Mouse (Mus musculus): ENCODE data around the gene Sh2d1b1.
"Not testable (repeated sequence)": the region's sequence is repeated elsewhere in the genome, so short reads cannot be mapped to it uniquely, and the experiment has no call there.

Gene Sh2d1b1

GRCm38 (mm10) chr1:170277016-170277415, at the start of gene Sh2d1b1:
TSS of gene Sh2d1b1 (plus strand) at chr1:170277320.
- DNase-seq (ENCODE audit: low spot score in 2 of 2) = no peak

DNA sequence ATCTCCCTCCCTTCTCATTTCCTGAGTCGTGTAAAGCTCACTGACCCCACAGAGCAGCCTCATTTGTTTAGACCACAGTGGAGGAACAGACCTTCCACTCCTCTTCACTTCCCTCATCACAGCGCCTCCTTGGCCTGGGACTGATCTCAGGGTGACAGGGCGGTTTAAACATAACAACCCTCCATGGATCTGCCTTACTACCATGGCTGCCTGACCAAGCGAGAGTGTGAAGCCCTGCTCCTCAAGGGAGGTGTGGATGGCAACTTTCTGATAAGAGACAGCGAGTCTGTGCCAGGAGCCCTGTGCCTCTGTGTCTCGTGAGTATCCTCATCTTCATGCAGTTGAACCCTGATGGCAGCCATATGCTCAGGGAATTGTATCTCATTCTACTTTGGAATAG, 44.4 kb upstream of the Sh2d1b1 start, which contains the start of gene Sh2d1b2:
Gene Sh2d1b2 (plus strand): TSS at position 62 of the 400 bp plus-strand sequence.
- DNase-seq (ENCODE audit: low spot score in 2 of 2) = not testable (repeated sequence)

- no peak for DNase-seq (ENCODE audit: low spot score in 2 of 2)
Measured at GRCm38 (mm10) chr1:170245016-170245415, 32.1 kb upstream of the Sh2d1b1 start.

GRCm38 (mm10) chr1:170254893-170255559, 22.1 kb upstream of the Sh2d1b1 start:
- no peak for DNase-seq (ENCODE audit: low spot score in 2 of 2)

DNA sequence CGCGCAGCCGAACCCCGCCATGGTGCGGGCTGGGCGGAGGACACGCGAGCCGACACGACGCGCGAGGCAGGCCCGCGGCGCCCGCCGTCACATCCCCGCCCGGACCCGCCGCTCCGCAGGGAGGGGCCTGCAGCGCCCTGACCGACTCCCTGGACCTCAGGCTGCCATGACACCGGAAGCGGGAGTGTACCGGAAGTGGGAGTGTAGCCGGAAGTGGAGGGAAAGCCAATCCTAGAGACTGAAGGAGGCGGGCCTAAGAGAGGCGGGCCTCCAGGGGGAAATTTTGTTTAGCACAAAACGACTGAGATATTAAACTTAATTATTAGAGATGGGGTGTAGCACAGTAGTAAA, 21.6 kb upstream of the Sh2d1b1 start:
- DNase-seq (ENCODE audit: low spot score in 2 of 2) = peak; percentile 73 to 82

DNA sequence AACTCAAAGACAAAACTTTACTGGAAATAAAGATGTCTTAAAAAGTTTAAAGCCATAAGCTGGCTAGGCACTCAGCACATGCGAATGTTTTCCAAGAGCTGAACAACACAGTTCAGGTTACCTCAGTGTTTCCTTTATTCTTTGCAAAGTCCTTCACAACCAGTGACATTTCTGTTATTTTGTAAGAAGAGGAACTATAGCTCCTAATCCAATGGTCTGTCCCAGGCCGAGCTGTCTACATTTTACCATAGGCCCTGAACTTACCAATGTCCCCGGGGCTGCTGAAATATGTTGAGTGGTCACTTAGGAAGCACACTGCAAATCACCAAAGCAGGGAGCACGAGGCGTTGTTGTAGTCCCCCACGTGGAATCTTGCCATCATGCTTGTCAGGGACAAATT, 6.8 kb upstream of the Sh2d1b1 start:
- no peak for DNase-seq (ENCODE audit: low spot score in 2 of 2)

- no peak for DNase-seq (ENCODE audit: low spot score in 2 of 2)
Measured at GRCm38 (mm10) chr1:170270696-170271095, 6.4 kb upstream of the Sh2d1b1 start.

DNA sequence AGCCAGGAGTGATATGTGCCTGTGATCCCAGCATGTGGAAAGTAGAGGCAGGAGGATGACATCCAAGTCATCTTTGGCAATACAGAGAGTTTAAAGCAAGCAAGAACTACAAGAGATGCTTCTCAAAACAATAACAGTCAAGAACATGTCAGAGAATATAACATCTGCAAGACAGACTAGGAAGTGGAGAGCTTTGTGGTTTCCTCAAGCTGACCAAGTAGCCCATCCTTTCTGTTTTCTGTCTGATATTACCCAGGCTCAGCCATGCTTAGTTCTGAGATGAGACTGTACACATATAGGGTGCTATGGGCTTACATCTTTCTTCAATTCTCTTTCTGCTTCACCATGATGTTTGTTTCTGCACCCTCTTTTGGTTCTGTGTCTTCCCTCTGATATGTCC, 3.9 kb upstream of the Sh2d1b1 start:
- no peak for DNase-seq (ENCODE audit: low spot score in 2 of 2)

DNA sequence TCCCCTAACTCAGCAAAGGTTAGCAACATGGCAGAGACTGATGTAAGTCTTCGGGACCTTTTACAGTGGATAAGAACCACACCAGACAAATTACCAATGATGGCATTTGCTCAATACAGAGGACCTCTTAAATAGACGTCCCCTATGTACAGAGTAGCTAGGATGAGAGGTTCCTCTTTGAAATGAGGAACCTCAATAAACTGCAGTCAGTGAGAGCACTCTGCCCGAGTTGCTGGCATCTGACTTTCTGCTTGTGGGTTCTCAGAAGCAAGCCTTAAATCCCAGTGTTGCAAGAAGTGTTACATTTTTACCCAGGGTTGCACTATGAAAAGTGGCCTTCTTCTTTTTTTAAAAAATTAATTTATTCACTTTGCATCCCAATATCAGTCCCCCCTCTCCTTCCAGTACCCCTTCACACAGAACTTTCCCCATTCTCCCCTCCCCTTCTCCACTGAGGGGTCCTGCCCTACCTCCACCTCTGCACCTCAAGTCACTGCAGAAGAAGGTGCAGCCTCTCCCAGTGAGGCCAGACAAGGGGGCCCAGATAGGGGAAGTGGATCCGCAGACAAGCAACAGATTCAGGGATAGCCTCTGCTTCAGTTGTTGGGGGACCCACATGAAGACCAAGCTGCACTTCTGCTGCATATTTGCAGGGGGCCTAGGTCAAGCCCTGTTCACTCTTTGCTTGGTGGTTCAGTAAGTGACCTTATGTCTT, 5.5 kb downstream of the Sh2d1b1 start:
- DNase-seq (ENCODE audit: low spot score in 2 of 2) = no peak

DNA sequence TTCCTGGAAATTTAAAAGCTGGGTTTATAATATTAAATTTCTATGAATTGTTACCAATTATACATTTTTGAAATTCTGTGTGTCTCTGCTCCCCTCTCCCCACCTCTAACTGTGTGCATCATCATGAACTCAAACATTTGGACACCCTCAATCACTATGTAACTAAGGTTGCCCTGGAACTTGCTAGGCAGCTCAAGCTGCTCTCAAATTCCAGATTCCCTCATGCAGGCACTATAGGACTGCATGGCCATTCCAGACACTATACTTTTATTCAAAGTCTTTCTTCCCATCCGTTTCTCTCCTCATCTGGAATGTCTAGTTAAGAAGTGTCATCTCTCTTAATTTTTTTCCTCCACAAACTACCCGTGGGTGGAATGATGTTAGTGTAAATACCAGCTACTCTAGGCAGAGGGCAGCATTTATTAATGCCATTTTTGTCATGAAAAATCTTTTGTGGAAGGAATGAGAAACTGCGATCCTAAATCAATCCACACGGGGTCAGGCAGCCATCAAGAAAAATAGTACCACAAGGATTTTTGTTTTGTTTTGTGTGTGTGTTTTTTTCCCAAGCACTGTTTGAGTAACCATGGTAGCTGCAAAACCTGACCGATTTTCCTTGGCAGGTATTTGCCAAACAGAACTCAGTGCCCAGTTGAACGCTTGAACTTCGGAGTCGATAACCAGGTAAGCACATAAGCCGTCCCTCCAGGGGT, 15.3 kb downstream of the Sh2d1b1 start:
- DNase-seq (ENCODE audit: low spot score in 2 of 2) = peak; percentile 44 to 54

GRCm38 (mm10) chr1:170293257-170293656, 16.1 kb downstream of the Sh2d1b1 start:
- DNase-seq (ENCODE audit: low spot score in 2 of 2) = no peak

DNA sequence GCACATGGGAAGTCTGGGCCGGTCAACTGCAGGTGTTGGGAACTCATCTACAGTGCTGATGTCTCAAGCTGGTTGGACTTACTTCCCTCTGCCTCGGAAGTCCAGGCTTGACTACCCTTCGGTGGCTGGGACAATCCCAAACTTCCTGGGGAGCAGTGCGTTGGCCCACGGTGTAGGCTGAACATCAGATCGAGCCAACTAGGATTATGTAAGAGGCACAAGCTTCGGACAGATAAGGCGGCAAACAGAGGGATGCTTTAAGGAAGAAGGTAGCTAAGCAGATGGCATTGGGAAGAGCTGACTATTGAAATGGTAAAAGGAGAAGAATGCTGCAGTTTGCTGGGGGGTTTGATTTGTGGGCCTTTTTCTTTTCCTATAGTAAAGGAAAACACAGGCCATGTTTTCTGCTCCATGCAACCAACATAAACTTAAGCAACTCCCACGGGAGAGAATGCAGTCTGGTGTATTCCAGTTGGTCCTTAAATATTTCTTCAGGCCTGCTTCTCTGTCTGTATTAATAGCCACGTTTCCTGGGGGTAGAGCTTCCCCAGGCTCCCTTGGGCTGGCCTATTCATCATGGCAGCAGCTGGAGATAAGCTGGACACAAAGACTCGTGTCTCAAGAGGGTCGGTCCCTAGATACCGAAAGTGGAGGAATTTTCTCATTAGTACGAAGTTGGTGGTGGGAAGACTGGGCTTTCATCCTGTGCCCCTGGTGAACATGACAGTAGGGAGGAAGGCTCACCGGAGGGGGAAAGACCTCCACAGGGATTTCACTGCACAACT, 17.9 kb downstream of the Sh2d1b1 start:
- no peak for DNase-seq (ENCODE audit: low spot score in 2 of 2)

- DNase-seq (ENCODE audit: low spot score in 2 of 2) = no peak
Measured at GRCm38 (mm10) chr1:170299496-170299895, 22.4 kb downstream of the Sh2d1b1 start.

- no peak for DNase-seq (ENCODE audit: low spot score in 2 of 2)
Measured at GRCm38 (mm10) chr1:170301686-170302085, 24.6 kb downstream of the Sh2d1b1 start.

DNA sequence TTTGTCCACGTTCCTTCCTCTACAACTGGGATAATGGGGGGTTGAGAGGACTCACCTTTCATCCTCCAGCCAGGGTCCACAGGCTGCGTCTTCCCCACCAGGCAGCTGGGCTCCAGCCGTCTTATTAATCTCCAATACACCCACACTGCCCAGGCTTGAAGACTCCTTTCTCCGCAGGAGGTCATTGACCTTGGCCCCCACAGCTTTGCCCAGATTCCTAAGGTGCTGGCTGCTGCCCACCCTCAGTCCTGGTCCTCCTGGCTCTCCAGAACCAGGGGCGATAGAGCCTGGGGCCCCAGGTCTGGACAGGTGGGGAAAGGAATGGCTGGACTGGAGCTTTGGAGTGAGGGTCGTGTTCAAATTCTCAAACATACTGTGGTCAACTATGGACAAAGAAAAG, 25.3 kb downstream of the Sh2d1b1 start:
- no peak for DNase-seq (ENCODE audit: low spot score in 2 of 2)

- DNase-seq (ENCODE audit: low spot score in 2 of 2) = no peak
Measured at GRCm38 (mm10) chr1:170303103-170303502, 26.0 kb downstream of the Sh2d1b1 start.

- DNase-seq (ENCODE audit: low spot score in 2 of 2) = no peak
Measured at GRCm38 (mm10) chr1:170305002-170305401, 27.9 kb downstream of the Sh2d1b1 start.

- DNase-seq (ENCODE audit: low spot score in 2 of 2) = no peak
Measured at GRCm38 (mm10) chr1:170306232-170306631, 29.1 kb downstream of the Sh2d1b1 start, which contains the start of gene Gm7694. TSS of gene Gm7694 (minus strand) at chr1:170306332.

GRCm38 (mm10) chr1:170308503-170308902, 31.4 kb downstream of the Sh2d1b1 start, which contains the start of gene Spata46:
TSS of gene Spata46 (plus strand) at chr1:170308803.
- no peak for DNase-seq (ENCODE audit: low spot score in 2 of 2)

DNA sequence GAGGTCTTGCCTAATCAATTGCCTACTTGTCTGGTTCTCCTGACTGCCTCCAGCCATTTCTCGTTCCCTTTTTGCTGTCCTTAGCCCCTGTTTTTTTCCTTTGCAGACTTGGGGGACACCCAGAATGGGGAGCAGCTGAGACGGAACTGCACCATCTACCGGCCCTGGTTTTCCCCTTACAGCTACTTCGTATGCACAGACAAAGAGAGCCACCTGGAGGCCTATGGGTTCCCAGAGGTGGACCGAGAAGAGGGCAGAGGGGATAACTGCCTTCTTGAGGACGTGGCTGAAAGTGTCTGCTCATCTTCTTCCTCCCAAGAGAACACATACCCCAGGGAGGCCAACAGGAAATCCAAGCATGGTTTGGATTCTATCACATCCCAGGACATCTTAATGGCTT, 34.3 kb downstream of the Sh2d1b1 start:
- no peak for DNase-seq (ENCODE audit: low spot score in 2 of 2)

- DNase-seq (ENCODE audit: low spot score in 2 of 2) = no peak
Measured at GRCm38 (mm10) chr1:170322046-170322445, 44.9 kb downstream of the Sh2d1b1 start.

GRCm38 (mm10) chr1:170323001-170323400, 45.9 kb downstream of the Sh2d1b1 start:
- no peak for DNase-seq (ENCODE audit: low spot score in 2 of 2)

All from frontal cortex, postnatal 10 days (tissue).